Comparison of ENCODE assay signal across 9 mouse cellular contexts in the genomic region with DNA sequence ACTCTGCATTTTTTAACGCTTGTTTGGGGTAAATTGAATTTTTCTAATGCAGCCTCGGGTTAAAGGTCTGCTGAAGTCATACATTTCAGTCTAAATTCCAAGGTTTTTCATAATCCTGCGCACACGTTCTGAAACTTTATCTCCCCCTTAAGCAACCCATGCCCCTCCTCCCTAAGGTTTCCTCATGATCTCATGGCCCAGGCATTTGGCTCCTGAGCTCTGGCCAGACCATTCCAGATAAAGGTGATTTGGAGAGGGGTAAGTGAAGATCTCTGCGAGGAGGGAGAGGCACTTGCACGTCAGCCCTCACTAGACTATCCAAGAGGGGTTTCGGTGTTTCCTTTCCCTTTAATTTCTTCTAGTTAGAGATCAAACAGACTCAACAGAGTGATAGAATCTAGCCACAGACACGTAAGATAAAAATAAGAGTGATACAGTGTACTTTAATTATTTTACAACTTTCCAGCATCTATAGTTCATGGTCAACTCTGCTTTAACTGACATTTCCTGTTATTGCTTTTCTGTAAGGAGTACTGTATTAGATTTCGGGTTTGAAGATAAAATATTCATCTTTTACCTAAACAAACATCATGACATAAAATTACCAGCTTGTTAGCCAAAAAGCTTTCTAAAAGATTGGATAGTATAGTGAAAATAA. TPM values are rescaled to one million over a fixed set of nuclear protein-coding genes. Genes with fewer than 3 reads are reported as not detected.
A peak's percentile ranks its signal among the peaks of the same experiment; 100 is the strongest.
DNase-seq lines count a peak whose midpoint lies in the region; ATAC-seq lines count a peak whose summit lies in the region.
"Had no signal": no experiment of that assay in that cellular context is flagged by ENCODE, and none has a peak within 500 bp of the region (broad histone marks: within the 10 kb centered on the region; RNA-seq: fewer than 3 reads in every experiment).

No protein-coding gene starts in this region.

- WGBS in heart, embryonic 13.5 days: 13% methylated on average over 9 of the region's 9 CpGs
- WGBS in lung, embryonic 16.5 days: 19% methylated on average over 9 of the region's 9 CpGs

- DNase-seq in adrenal gland, adult (ENCODE audit: inconsistent age in 2 of 2, low spot score in 1 of 2): peak; percentile 60 to 74
- DNase-seq in adrenal gland, postnatal 4 days (ENCODE audit: low spot score in 2 of 2): no peak
- DNase-seq in adrenal gland, postnatal 14 days: peak; percentile 29
- DNase-seq in c-Kit-positive CD71-positive TER-119-positive erythroid progenitor cells, embryonic 14.5 days (ENCODE audit: low spot score): no peak
- DNase-seq in thymus, postnatal 36 days: no peak
- no peak for DNase-seq in left cerebral cortex, postnatal 25 days (ENCODE audit: low spot score in 2 of 2)
- DNase-seq: cerebellum, adult 9-11 months had no signal

- intact Hi-C loops in left cerebral cortex, postnatal 25 days (cut with DNase I): loop anchor here (10.0 kb wide), 1 partner anchor 501 kb away; no protein-coding TSS in a partner anchor

- H3K4me1 ChIP-seq in heart, embryonic 13.5 days: peaks cover 41% of the 10 kb centered on the region
- peaks cover 9% of the 10 kb centered on the region for H3K4me1 ChIP-seq in lung, embryonic 16.5 days (replicated peaks; ENCODE audit: control insufficient read depth, insufficient read depth, low read length)

- no peaks in the 10 kb centered on the region for H3K9me3 ChIP-seq in heart, embryonic 13.5 days
- H3K9me3 ChIP-seq in lung, embryonic 16.5 days (ENCODE audit: control insufficient read depth, low read length): no peaks in the 10 kb centered on the region

- peak overlapping the region; percentile 50; the same call in 1 of the 2 replicates for H3K9ac ChIP-seq in heart, embryonic 13.5 days
- H3K9ac ChIP-seq in lung, embryonic 16.5 days (ENCODE audit: low read length): no peak overlapping the region

- no peak for ATAC-seq in heart, embryonic 13.5 days (ENCODE audit: extremely low read depth, insufficient number of reproducible peaks, low FRiP score, low TSS enrichment)
- peak; percentile 79 for ATAC-seq in lung, embryonic 16.5 days (ENCODE audit: low read depth)

- no peaks in the 10 kb centered on the region for H3K27me3 ChIP-seq in heart, embryonic 13.5 days (replicated peaks)
- no peaks in the 10 kb centered on the region for H3K27me3 ChIP-seq in lung, embryonic 16.5 days (ENCODE audit: control insufficient read depth, insufficient read depth, low read depth, low read length)

- H3K27ac ChIP-seq in heart, embryonic 13.5 days (replicated peaks): peak overlapping the region; percentile 71
- peak overlapping the region; percentile 56; the same call in 1 of the 2 replicates for H3K27ac ChIP-seq in lung, embryonic 16.5 days (ENCODE audit: low read length)

- H3K4me2 ChIP-seq in heart, embryonic 13.5 days: peak overlapping the region; percentile 61
- peak overlapping the region; percentile 34 for H3K4me2 ChIP-seq in lung, embryonic 16.5 days (ENCODE audit: low read depth, low read length)

- peak overlapping the region; percentile 17; the same call in 1 of the 2 replicates for H3K4me3 ChIP-seq in heart, embryonic 13.5 days
- peak overlapping the region; percentile 13; the same call in 1 of the 2 replicates for H3K4me3 ChIP-seq in lung, embryonic 16.5 days (ENCODE audit: low read length)

- no peaks in the 10 kb centered on the region for H3K36me3 ChIP-seq in heart, embryonic 13.5 days
- H3K36me3 ChIP-seq in lung, embryonic 16.5 days (ENCODE audit: control insufficient read depth, insufficient read depth, low read length): no peaks in the 10 kb centered on the region

RNA-seq across cellular contexts. Expression of a gene that starts 35.0 kb away (rescaled TPM):
- total RNA-seq in adrenal gland, postnatal 4 days (2021): 10 to 100 TPM; 36.4 to 37.2 TPM
- 45.3 and 55.8 TPM in 2 replicates for total RNA-seq in adrenal gland, postnatal 14 days (2021)
- 63.8 and 64.3 TPM in 2 replicates for polyA plus RNA-seq in heart, embryonic 13.5 days (2015; fragmentation: Nextera tagmentation; extraction: Ambion mirVana)
- 86.9 and 95.5 TPM in 2 replicates for polyA plus RNA-seq in lung, embryonic 16.5 days (2015; fragmentation: Nextera tagmentation; extraction: Ambion mirVana)
- 10 to 100 TPM; 54.5 to 58.2 TPM for total RNA-seq in left cerebral cortex, postnatal 25 days (2021)

Comparison
In these comparisons a context has a peak if more than half of its experiments do, and no peak if none do; other contexts are left out.
1. DNase-seq: peak in adrenal gland, adult (2 of 2) and adrenal gland, postnatal 14 days (single experiment); none in adrenal gland, postnatal 4 days (0 of 2), c-Kit-positive CD71-positive TER-119-positive erythroid progenitor cells, embryonic 14.5 days (single experiment), thymus, postnatal 36 days (0 of 2) and left cerebral cortex, postnatal 25 days (0 of 2).